11 mouse cellular contexts compared by ENCODE assay signal in the genomic region with DNA sequence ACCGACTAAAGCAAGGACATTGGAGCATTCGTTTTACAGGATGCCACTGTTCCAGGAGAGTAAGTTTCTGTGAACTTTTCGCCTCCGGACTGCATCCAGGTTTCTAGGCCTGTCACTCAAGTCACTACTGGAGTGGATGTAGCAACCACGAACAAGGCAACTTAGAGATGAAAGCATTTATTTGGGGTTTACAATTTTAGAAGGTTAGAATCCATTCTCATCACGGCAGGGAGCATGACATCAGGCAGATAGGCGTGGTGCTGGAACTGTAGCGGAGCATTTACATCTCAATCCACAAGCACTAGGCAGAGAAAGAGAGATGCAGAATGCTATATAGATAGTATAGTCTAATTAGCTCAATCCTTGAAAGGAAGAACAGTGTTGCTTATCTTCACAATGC.
"Had no signal": no experiment of that assay in that cellular context is flagged by ENCODE, and none has a peak within 500 bp of the region (broad histone marks: within the 10 kb centered on the region; RNA-seq: fewer than 3 reads in every experiment).

No protein-coding gene starts in this region.

- DNase-seq: gastrocnemius, postnatal 14 days; gastrocnemius, postnatal 36 days; heart, adult 18-20 months; heart, postnatal 10 days; kidney, adult 18-20 months; kidney, adult 8-10 months; kidney, postnatal 14 days; kidney, postnatal 36 days; layer of hippocampus, adult 9-11 months; layer of hippocampus, postnatal 36 days; left cerebral cortex, postnatal 4 days had no signal
